Mouse (Mus musculus) C2C12 (cell line): ENCODE measurements around the gene Faim.

Source experiments
- CTCF ChIP-seq: IDR thresholded peaks from one replicate; pipeline ENCODE4 v1.5.1; 2011; ENCODE audit not compliant: control insufficient read depth, insufficient read depth, insufficient read length
- MAX ChIP-seq: IDR thresholded peaks from one replicate; pipeline ENCODE4 v1.6.1; 2011; ENCODE audit warnings: mild to moderate bottlenecking, control low read depth

- TF ChIP-seq CTCF: peak; percentile 15
- TF ChIP-seq MAX: no peak
These were observed 21.1 kb upstream of the Faim start for GRCm38 (mm10) chr9:98965084-98965483.
